Mouse (Mus musculus): ENCODE results near the gene Hes6. TPM values are rescaled to one million over a fixed set of nuclear protein-coding genes. Genes with fewer than 3 reads are reported as not detected.

Hes6 gene
- 63.7 and 70.8 TPM in 2 replicates for polyA plus RNA-seq (2015; fragmentation: Nextera tagmentation; extraction: Ambion mirVana)

GRCm38 (mm10) chr1:91413898-91414594, at the start of gene Hes6:
Hes6 (minus strand) TSS chr1:91414038.
- under 1% methylated on average over 36 of the region's 39 CpGs for WGBS
- 0 out of 2 replicates have a peak, but pooled peaks have one; percentile 40 for ATAC-seq (ENCODE audit: insufficient number of reproducible peaks, insufficient read depth, low FRiP score, low TSS enrichment, low read depth)
- Histone ChIP-seq H3K27me3 (no peaks in the 10 kb centered on the region), H3K4me3 (peak within 1 kb of the TSS; percentile 80), H3K36me3 (0 out of 2 replicates have a peak, but pooled peaks cover 7% of the 10 kb centered on the region), H3K4me2 (peak within 1 kb of the TSS; percentile 99), H3K9me3 (no peaks in the 10 kb centered on the region), H3K4me1 (peaks cover 35% of the 10 kb centered on the region), H3K27ac (peak within 1 kb of the TSS; percentile 88), H3K9ac (peak within 1 kb of the TSS; percentile 87)

GRCm38 (mm10) chr1:91463336-91463995, 49.6 kb upstream of the Hes6 start:
- no peak for ATAC-seq (ENCODE audit: insufficient number of reproducible peaks, insufficient read depth, low FRiP score, low TSS enrichment, low read depth)
- WGBS = 83% methylated on average over 13 of the region's 13 CpGs
- H3K4me3 ChIP-seq = no peak overlapping the region
- no peaks in the 10 kb centered on the region; the same call in 1 of the 2 replicates for H3K27me3 ChIP-seq
- H3K9ac ChIP-seq = no peak overlapping the region
- H3K9me3 ChIP-seq = no peaks in the 10 kb centered on the region
- H3K4me1 ChIP-seq = peaks cover 23% of the 10 kb centered on the region
- no peaks in the 10 kb centered on the region for H3K36me3 ChIP-seq
- H3K4me2 ChIP-seq = no peak overlapping the region
- no peak overlapping the region for H3K27ac ChIP-seq

- WGBS = 41% methylated on average over 4 of the region's 4 CpGs
- H3K4me2 ChIP-seq = no peak overlapping the region
- H3K4me3 ChIP-seq = no peak overlapping the region
- H3K9me3 ChIP-seq = no peaks in the 10 kb centered on the region
- no peaks in the 10 kb centered on the region for H3K36me3 ChIP-seq
- H3K27me3 ChIP-seq = peaks cover 2% of the 10 kb centered on the region; the same call in 1 of the 2 replicates
- no peak for ATAC-seq (ENCODE audit: insufficient number of reproducible peaks, insufficient read depth, low FRiP score, low TSS enrichment, low read depth)
- peaks cover 46% of the 10 kb centered on the region for H3K4me1 ChIP-seq
- no peak overlapping the region for H3K27ac ChIP-seq
- no peak overlapping the region for H3K9ac ChIP-seq
These were observed 46.7 kb upstream of the Hes6 start for GRCm38 (mm10) chr1:91460564-91460963.

- no peak for ATAC-seq (ENCODE audit: insufficient number of reproducible peaks, insufficient read depth, low FRiP score, low TSS enrichment, low read depth)
- H3K27ac ChIP-seq = no peak overlapping the region
- peak overlapping the region; percentile 81 for H3K4me3 ChIP-seq
- peak overlapping the region; percentile 88 for H3K4me2 ChIP-seq
- H3K9me3 ChIP-seq = no peaks in the 10 kb centered on the region
- H3K9ac ChIP-seq = peak overlapping the region; percentile 68
- H3K27me3 ChIP-seq = peaks cover 2% of the 10 kb centered on the region; the same call in 1 of the 2 replicates
- 39% methylated on average over 7 of the region's 7 CpGs for WGBS
- H3K4me1 ChIP-seq = peaks cover 45% of the 10 kb centered on the region
- H3K36me3 ChIP-seq = no peaks in the 10 kb centered on the region
These were observed 46.2 kb upstream of the Hes6 start for GRCm38 (mm10) chr1:91460069-91460468.

- Histone ChIP-seq H3K4me3 (peak within 1 kb of the TSS; percentile 81), H3K36me3 (no peaks in the 10 kb centered on the region), H3K27ac (peak within 1 kb of the TSS; percentile 23; the same call in 1 of the 2 replicates), H3K9ac (peak within 1 kb of the TSS; percentile 76), H3K27me3 (peaks cover 2% of the 10 kb centered on the region; the same call in 1 of the 2 replicates), H3K4me2 (peak within 1 kb of the TSS; percentile 88), H3K4me1 (peaks cover 42% of the 10 kb centered on the region), H3K9me3 (no peaks in the 10 kb centered on the region)
- under 1% methylated on average over 73 of the region's 91 CpGs for WGBS
- peak; percentile 94 for ATAC-seq (ENCODE audit: insufficient number of reproducible peaks, insufficient read depth, low FRiP score, low TSS enrichment, low read depth)
These were observed 45.4 kb upstream of the Hes6 start, which contains the start of gene Per2 for GRCm38 (mm10) chr1:91459059-91459809. Per2 (minus strand) TSS chr1:91459324.

GRCm38 (mm10) chr1:91458223-91458861, 44.5 kb upstream of the Hes6 start:
- peak overlapping the region; percentile 81 for H3K4me3 ChIP-seq
- H3K4me2 ChIP-seq = peak overlapping the region; percentile 88
- no peaks in the 10 kb centered on the region for H3K9me3 ChIP-seq
- H3K27me3 ChIP-seq = peaks cover 2% of the 10 kb centered on the region; the same call in 1 of the 2 replicates
- peak overlapping the region; percentile 23; the same call in 1 of the 2 replicates for H3K27ac ChIP-seq
- WGBS = 14% methylated on average over 8 of the region's 8 CpGs
- H3K4me1 ChIP-seq = peaks cover 42% of the 10 kb centered on the region
- ATAC-seq (ENCODE audit: insufficient number of reproducible peaks, insufficient read depth, low FRiP score, low TSS enrichment, low read depth) = no peak
- peak overlapping the region; percentile 76 for H3K9ac ChIP-seq
- no peaks in the 10 kb centered on the region for H3K36me3 ChIP-seq

- no peaks in the 10 kb centered on the region for H3K9me3 ChIP-seq
- H3K4me2 ChIP-seq = peak overlapping the region; percentile 88
- H3K27ac ChIP-seq = no peak overlapping the region; the same call in 1 of the 2 replicates
- no peak overlapping the region for H3K4me3 ChIP-seq
- no peak overlapping the region for H3K9ac ChIP-seq
- ATAC-seq (ENCODE audit: insufficient number of reproducible peaks, insufficient read depth, low FRiP score, low TSS enrichment, low read depth) = no peak
- 73% methylated on average over 5 of the region's 5 CpGs for WGBS
- H3K4me1 ChIP-seq = peaks cover 42% of the 10 kb centered on the region
- H3K27me3 ChIP-seq = peaks cover 2% of the 10 kb centered on the region; the same call in 1 of the 2 replicates
- H3K36me3 ChIP-seq = no peaks in the 10 kb centered on the region
These were observed 43.9 kb upstream of the Hes6 start for GRCm38 (mm10) chr1:91457698-91458097.

- Histone ChIP-seq H3K4me3 (no peak overlapping the region), H3K4me2 (peak overlapping the region; percentile 88; the same call in 1 of the 2 replicates), H3K9ac (no peak overlapping the region), H3K9me3 (no peaks in the 10 kb centered on the region), H3K27me3 (peaks cover 2% of the 10 kb centered on the region; the same call in 1 of the 2 replicates), H3K4me1 (peaks cover 42% of the 10 kb centered on the region), H3K36me3 (no peaks in the 10 kb centered on the region), H3K27ac (no peak overlapping the region)
- no peak for ATAC-seq (ENCODE audit: insufficient number of reproducible peaks, insufficient read depth, low FRiP score, low TSS enrichment, low read depth)
- 91% methylated on average over 4 of the region's 4 CpGs for WGBS
These were observed 43.3 kb upstream of the Hes6 start for GRCm38 (mm10) chr1:91457116-91457515.

- peaks cover 42% of the 10 kb centered on the region for H3K4me1 ChIP-seq
- H3K4me3 ChIP-seq = no peak overlapping the region
- H3K27ac ChIP-seq = peak overlapping the region; percentile 3
- no peak for ATAC-seq (ENCODE audit: insufficient number of reproducible peaks, insufficient read depth, low FRiP score, low TSS enrichment, low read depth)
- peak overlapping the region; percentile 20; the same call in 1 of the 2 replicates for H3K4me2 ChIP-seq
- no peaks in the 10 kb centered on the region for H3K36me3 ChIP-seq
- H3K27me3 ChIP-seq = peaks cover 2% of the 10 kb centered on the region; the same call in 1 of the 2 replicates
- 0 out of 2 replicates have a peak overlapping the region, but pooled peaks have one; percentile 8 for H3K9ac ChIP-seq
- no peaks in the 10 kb centered on the region for H3K9me3 ChIP-seq
- WGBS = 35% methylated on average over 11 of the region's 11 CpGs
These were observed 42.5 kb upstream of the Hes6 start for GRCm38 (mm10) chr1:91456301-91456801.

- 0 out of 2 replicates have a peak overlapping the region, but pooled peaks have one; percentile 8 for H3K9ac ChIP-seq
- H3K9me3 ChIP-seq = no peaks in the 10 kb centered on the region
- ATAC-seq (ENCODE audit: insufficient number of reproducible peaks, insufficient read depth, low FRiP score, low TSS enrichment, low read depth) = no peak
- peaks cover 2% of the 10 kb centered on the region; the same call in 1 of the 2 replicates for H3K27me3 ChIP-seq
- 36% methylated on average over 7 of the region's 7 CpGs for WGBS
- H3K4me1 ChIP-seq = peaks cover 42% of the 10 kb centered on the region
- no peak overlapping the region for H3K4me3 ChIP-seq
- no peaks in the 10 kb centered on the region for H3K36me3 ChIP-seq
- H3K27ac ChIP-seq = peak overlapping the region; percentile 3
- H3K4me2 ChIP-seq = peak overlapping the region; percentile 20; the same call in 1 of the 2 replicates
These were observed 41.9 kb upstream of the Hes6 start for GRCm38 (mm10) chr1:91455661-91456161.

Measured in embryonic facial prominence, embryonic 13.5 days (tissue).